Mouse (Mus musculus) liver, adult 2 months (tissue): ENCODE measurements around the gene Dnm3.

ENCODE experiments used
- CTCF ChIP-seq: fragments of 200-500 bp; IDR thresholded peaks from 2 replicates; pipeline ENCODE4 v1.5.1; 2011; ENCODE audit warnings: low read depth, low read length, control low read depth
- POLR2A ChIP-seq: fragments of 200-500 bp; IDR thresholded peaks from 2 replicates; pipeline ENCODE4 v1.6.1; 2011; ENCODE audit warnings: low read length, control low read depth; ENCODE audit not compliant: insufficient read depth; ENCODE audit errors: extremely low read depth

DNA sequence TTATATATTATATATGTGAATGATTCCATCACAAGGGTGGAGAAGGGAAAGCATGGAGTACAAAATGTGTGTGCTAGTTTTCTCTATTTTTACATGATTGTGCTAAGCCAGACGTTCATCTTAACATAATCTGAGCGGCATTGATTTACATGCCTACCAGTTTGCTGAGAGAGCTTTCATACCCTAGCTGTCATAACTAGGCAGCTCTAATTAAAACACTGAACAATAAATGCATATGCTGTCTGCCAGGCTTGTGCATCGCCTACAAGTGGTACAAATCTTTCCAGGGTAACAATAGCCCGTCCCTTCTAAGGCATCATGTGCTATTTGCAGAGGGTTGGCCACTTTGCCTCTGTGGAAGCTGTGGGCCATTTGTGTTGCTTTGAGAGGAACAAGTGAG is 124.0 kb downstream of the Dnm3 start:
- TF ChIP-seq POLR2A (no peak), CTCF (no peak)
